Mouse (Mus musculus): ENCODE data around the gene Camk2d. TPM values are rescaled to one million over a fixed set of nuclear protein-coding genes. Genes with fewer than 3 reads are reported as not detected.

Camk2d gene
- polyA plus RNA-seq, 1 experiment from 2014 or later = 10.5 TPM

DNA sequence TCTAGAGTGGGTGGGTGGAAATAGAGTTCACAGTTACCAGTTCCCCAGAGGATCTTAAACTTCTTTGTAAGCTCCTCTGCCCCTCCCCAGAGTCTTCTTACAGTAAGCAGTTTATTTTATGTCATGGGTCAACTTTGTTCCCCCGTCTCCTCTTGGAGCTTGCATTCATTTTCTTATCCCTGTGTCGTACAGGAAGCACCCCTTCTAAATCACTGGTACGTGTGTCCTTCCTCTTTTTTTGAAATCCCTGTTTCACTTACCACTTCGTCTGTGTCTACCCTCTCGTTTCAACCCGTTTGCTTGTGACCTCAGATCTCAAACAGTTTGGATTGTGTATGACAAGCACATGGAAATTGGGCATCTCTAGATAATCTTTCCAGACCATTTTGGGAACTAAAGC is 174.0 kb downstream of the Camk2d start:
- ATAC-seq (replicated peaks; ENCODE audit: low FRiP score) = no peak
- WGBS = 34% methylated on average over 6 of the region's 6 CpGs
- H3K9ac ChIP-seq (ENCODE audit: low read depth, low read length) = no peak overlapping the region

DNA sequence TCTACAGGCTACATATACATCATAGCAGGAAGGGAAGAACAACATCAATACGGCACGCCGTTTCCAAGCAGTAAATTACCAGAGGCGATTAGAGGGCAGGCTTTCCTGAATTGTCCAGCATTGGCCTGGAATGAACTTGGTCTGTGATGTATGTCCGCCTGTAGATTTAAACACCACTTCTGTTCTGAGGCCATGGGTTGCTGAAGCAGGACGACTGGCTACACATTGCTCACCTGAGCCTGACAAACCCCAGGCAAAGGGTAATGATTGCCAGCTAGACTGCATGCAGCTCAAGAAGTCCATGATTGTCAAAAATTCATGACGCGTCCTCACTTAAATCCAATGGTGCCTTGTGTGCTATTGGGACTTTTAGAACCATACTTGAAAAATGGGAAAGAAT is 174.9 kb downstream of the Camk2d start:
- no peaks in the 10 kb centered on the region for H3K36me3 ChIP-seq (ENCODE audit: control insufficient read depth, insufficient read depth, low read length)
- ATAC-seq (replicated peaks; ENCODE audit: low FRiP score) (no peak), DNase-seq (ENCODE audit: low spot score) (no peak)
- no peaks in the 10 kb centered on the region for H3K27me3 ChIP-seq (replicated peaks; ENCODE audit: control insufficient read depth, insufficient read depth, low read length)
- no peaks in the 10 kb centered on the region for H3K9me3 ChIP-seq (ENCODE audit: control insufficient read depth, low read length)
- no peak overlapping the region for H3K4me3 ChIP-seq (ENCODE audit: low read depth, low read length)
- H3K4me1 ChIP-seq (replicated peaks; ENCODE audit: control insufficient read depth, insufficient read depth, low read length) = no peaks in the 10 kb centered on the region
- WGBS = 76% methylated on average over 8 of the region's 8 CpGs
- no peak overlapping the region for H3K4me2 ChIP-seq
- H3K27ac ChIP-seq (ENCODE audit: low read depth, low read length) = no peak overlapping the region
- no peak overlapping the region for H3K9ac ChIP-seq (ENCODE audit: low read depth, low read length)

More for the DNA sequence above, 174.0 kb downstream of the Camk2d start:
- no peak overlapping the region for H3K4me3 ChIP-seq (ENCODE audit: low read depth, low read length)
- no peak for DNase-seq (ENCODE audit: low spot score)
- no peaks in the 10 kb centered on the region for H3K36me3 ChIP-seq (ENCODE audit: control insufficient read depth, insufficient read depth, low read length)
- H3K4me1 ChIP-seq (replicated peaks; ENCODE audit: control insufficient read depth, insufficient read depth, low read length) = no peaks in the 10 kb centered on the region
- no peaks in the 10 kb centered on the region for H3K27me3 ChIP-seq (replicated peaks; ENCODE audit: control insufficient read depth, insufficient read depth, low read length)
- H3K4me2 ChIP-seq = no peak overlapping the region
- H3K9me3 ChIP-seq (ENCODE audit: control insufficient read depth, low read length) = no peaks in the 10 kb centered on the region
- H3K27ac ChIP-seq (ENCODE audit: low read depth, low read length) = no peak overlapping the region

DNA sequence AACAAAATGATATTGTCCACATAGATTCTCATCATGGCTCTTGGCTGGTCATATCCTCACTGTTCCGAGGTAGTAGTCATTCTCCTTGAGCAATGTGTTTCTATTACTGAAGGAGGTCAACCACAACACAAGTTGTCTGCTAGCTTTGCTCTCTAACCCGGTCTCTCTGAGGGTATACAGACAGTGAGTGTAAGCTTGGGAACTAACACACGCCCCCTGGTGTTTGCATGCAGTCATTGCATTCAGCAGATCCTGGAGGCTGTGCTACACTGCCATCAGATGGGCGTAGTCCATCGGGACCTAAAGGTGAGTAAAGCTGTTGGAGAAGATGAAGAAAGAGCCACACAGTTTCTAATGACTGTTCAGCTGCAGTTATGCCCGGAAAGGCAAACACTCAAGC is 175.4 kb downstream of the Camk2d start:
- ATAC-seq (replicated peaks; ENCODE audit: low FRiP score) = peak; percentile 83
- H3K36me3 ChIP-seq (ENCODE audit: control insufficient read depth, insufficient read depth, low read length) = no peaks in the 10 kb centered on the region
- H3K4me3 ChIP-seq (ENCODE audit: low read depth, low read length) = no peak overlapping the region
- no peak overlapping the region for H3K27ac ChIP-seq (ENCODE audit: low read depth, low read length)
- no peaks in the 10 kb centered on the region for H3K27me3 ChIP-seq (replicated peaks; ENCODE audit: control insufficient read depth, insufficient read depth, low read length)
- WGBS = 22% methylated on average over 6 of the region's 6 CpGs
- H3K9ac ChIP-seq (ENCODE audit: low read depth, low read length) = no peak overlapping the region
- DNase-seq (ENCODE audit: low spot score) = peak; percentile 63
- H3K4me1 ChIP-seq (replicated peaks; ENCODE audit: control insufficient read depth, insufficient read depth, low read length) = no peaks in the 10 kb centered on the region
- no peaks in the 10 kb centered on the region for H3K9me3 ChIP-seq (ENCODE audit: control insufficient read depth, low read length)
- H3K4me2 ChIP-seq = no peak overlapping the region

DNA sequence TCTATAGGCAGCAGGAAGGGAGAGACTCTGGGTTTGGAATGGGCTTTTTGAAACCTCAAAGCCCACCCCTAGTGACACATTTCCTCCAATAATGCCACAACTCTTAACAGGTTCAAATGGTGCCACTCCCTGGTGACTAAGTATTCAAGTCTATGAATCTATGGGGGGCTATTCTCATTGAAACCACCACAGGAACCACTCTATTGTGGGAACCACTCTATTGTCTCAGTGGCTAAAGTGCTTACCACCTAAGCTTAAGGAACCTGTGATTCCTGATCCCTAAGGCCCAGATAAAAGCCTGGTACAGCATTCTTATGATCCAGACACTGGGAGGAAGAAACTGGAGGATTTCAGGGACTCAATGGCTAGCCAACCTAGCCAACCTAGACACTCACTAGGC is 179.9 kb downstream of the Camk2d start:
- no peaks in the 10 kb centered on the region for H3K27me3 ChIP-seq (replicated peaks; ENCODE audit: control insufficient read depth, insufficient read depth, low read length)
- no peaks in the 10 kb centered on the region for H3K9me3 ChIP-seq (ENCODE audit: control insufficient read depth, low read length)
- no peaks in the 10 kb centered on the region for H3K4me1 ChIP-seq (replicated peaks; ENCODE audit: control insufficient read depth, insufficient read depth, low read length)
- no peak overlapping the region for H3K27ac ChIP-seq (ENCODE audit: low read depth, low read length)
- H3K9ac ChIP-seq (ENCODE audit: low read depth, low read length) = no peak overlapping the region
- ATAC-seq (replicated peaks; ENCODE audit: low FRiP score) = no peak
- H3K4me3 ChIP-seq (ENCODE audit: low read depth, low read length) = no peak overlapping the region
- no peak overlapping the region for H3K4me2 ChIP-seq
- no peak for DNase-seq (ENCODE audit: low spot score)
- no peaks in the 10 kb centered on the region for H3K36me3 ChIP-seq (ENCODE audit: control insufficient read depth, insufficient read depth, low read length)

DNA sequence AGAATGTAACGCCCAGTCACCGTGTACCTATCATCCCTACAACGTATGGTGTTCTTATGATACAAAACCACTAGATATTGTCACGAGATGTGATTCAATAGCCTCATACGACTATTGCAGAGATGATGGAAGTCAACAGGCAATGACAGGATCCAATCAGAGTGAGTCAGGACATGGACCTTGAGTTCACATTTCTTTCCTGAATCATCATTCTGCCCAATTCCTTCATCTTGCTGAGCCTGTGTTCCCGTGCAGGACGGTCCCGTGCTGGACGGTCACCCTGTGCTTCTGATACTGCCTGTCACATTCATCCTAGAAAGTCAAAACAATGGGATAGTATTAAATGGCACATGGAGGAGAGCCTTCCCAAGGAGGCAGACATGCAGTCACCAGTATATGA is 181.0 kb downstream of the Camk2d start:
- no peaks in the 10 kb centered on the region for H3K4me1 ChIP-seq (replicated peaks; ENCODE audit: control insufficient read depth, insufficient read depth, low read length)
- DNase-seq (ENCODE audit: low spot score) (no peak), ATAC-seq (replicated peaks; ENCODE audit: low FRiP score) (no peak)
- no peak overlapping the region for H3K27ac ChIP-seq (ENCODE audit: low read depth, low read length)
- H3K9ac ChIP-seq (ENCODE audit: low read depth, low read length) = no peak overlapping the region
- WGBS = 88% methylated on average over 9 of the region's 9 CpGs
- no peaks in the 10 kb centered on the region for H3K36me3 ChIP-seq (ENCODE audit: control insufficient read depth, insufficient read depth, low read length)
- no peaks in the 10 kb centered on the region for H3K27me3 ChIP-seq (replicated peaks; ENCODE audit: control insufficient read depth, insufficient read depth, low read length)
- no peak overlapping the region for H3K4me2 ChIP-seq
- no peaks in the 10 kb centered on the region for H3K9me3 ChIP-seq (ENCODE audit: control insufficient read depth, low read length)
- H3K4me3 ChIP-seq (ENCODE audit: low read depth, low read length) = no peak overlapping the region

DNA sequence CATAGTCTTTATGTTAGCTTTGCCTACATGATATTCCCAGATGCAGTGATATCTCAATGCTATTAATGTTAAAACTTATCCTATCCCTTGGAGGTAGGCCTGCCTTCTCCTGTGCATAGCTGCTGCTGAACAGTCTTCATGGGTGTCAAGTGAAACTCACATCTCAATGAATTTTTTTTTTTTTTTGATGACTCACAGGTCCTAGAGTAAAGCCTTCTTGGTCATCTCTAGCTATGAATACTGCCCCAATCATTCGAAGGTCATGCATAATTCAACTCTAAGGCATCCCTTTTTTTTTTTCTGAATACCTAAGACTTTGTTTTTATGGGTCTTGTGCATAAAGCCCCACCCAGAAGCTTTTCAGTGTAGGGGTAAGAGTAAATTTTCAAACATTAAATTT is 181.8 kb downstream of the Camk2d start:
- H3K27ac ChIP-seq (ENCODE audit: low read depth, low read length) = no peak overlapping the region
- DNase-seq (ENCODE audit: low spot score) (no peak), ATAC-seq (replicated peaks; ENCODE audit: low FRiP score) (no peak)
- no peaks in the 10 kb centered on the region for H3K9me3 ChIP-seq (ENCODE audit: control insufficient read depth, low read length)
- 87% methylated on average over 1 of the region's 1 CpGs for WGBS
- no peak overlapping the region for H3K4me2 ChIP-seq
- H3K9ac ChIP-seq (ENCODE audit: low read depth, low read length) = no peak overlapping the region
- H3K27me3 ChIP-seq (replicated peaks; ENCODE audit: control insufficient read depth, insufficient read depth, low read length) = no peaks in the 10 kb centered on the region
- H3K36me3 ChIP-seq (ENCODE audit: control insufficient read depth, insufficient read depth, low read length) = no peaks in the 10 kb centered on the region
- no peak overlapping the region for H3K4me3 ChIP-seq (ENCODE audit: low read depth, low read length)
- H3K4me1 ChIP-seq (replicated peaks; ENCODE audit: control insufficient read depth, insufficient read depth, low read length) = no peaks in the 10 kb centered on the region

DNA sequence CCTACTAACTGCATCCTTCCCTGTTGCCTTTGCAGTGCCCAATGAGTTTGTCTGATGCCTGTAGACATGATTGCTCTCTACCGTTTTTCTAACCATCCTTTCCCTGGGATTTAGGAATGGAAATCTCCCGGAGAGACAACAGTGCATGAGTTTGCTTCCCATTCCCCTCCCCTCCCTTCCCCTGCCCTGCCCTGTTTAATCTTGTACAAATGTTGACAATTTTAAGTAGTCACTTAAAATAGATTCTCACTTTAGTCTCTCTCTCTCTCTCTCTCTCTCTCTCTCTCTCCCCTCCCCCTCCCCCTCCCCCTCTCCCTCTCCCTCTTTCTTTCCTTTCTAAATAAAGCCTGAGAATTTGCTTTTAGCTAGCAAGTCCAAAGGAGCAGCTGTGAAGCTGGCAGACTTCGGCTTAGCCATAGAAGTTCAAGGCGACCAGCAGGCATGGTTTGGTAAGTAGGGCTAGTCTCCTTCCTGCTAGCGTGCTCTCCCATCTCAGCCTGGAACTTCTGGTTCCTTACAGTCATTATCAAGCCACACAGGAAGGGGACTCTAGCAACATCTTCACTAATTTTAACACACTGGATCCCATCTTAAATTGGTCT is 184.0 kb downstream of the Camk2d start:
- Histone ChIP-seq H3K9ac (ENCODE audit: low read depth, low read length) (no peak overlapping the region), H3K9me3 (ENCODE audit: control insufficient read depth, low read length) (no peaks in the 10 kb centered on the region), H3K27ac (ENCODE audit: low read depth, low read length) (no peak overlapping the region), H3K27me3 (replicated peaks; ENCODE audit: control insufficient read depth, insufficient read depth, low read length) (no peaks in the 10 kb centered on the region), H3K36me3 (ENCODE audit: control insufficient read depth, insufficient read depth, low read length) (no peaks in the 10 kb centered on the region), H3K4me3 (ENCODE audit: low read depth, low read length) (no peak overlapping the region), H3K4me1 (replicated peaks; ENCODE audit: control insufficient read depth, insufficient read depth, low read length) (no peaks in the 10 kb centered on the region), H3K4me2 (no peak overlapping the region)
- WGBS = 71% methylated on average over 5 of the region's 5 CpGs
- no peak for ATAC-seq (replicated peaks; ENCODE audit: low FRiP score)
- DNase-seq (ENCODE audit: low spot score) = no peak

DNA sequence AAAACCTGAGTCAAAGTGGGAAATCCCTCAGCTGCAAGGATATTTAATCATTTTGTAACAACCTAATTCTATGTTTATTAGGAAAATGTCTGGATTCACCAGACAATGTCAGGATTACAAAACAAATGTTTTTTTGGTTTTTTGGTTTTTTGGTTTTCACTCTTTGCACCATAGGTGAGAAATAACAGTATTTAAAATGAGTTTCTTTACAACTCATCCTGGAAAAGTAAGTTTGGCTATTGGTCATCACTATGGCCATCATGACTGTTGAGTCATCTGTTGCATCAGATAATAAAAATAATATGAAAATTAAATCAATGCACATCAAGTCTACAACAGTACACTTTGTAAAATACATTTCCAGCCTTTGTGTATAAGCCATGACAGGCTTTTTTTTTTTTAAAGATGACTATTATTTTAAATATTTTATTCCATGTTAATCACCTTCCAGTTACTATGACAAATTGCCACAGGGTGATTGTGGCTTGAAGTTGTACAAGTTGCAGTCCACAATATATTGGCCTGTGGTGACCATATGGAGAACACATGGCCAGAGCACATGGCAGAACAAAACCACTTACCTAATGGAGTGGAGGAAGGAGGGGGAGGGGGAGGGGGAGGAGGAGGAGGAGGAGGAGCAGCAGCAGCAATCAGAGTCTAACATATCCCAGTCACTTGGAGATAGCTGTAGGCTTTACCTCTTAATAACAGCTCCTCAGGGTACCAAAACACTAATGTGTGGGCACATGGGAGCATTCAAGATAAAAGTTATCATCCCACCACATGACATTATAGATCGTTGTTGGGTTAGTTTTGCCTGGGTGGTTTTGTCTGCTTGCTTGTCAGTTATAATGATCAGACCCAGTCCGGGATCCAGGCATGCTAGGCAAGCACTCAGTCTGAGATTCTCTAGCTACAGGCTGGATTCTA is 197.2 kb downstream of the Camk2d start:
- H3K36me3 ChIP-seq (ENCODE audit: control insufficient read depth, insufficient read depth, low read length) = peaks cover 2% of the 10 kb centered on the region; the same call in 1 of the 2 replicates
- H3K4me3 ChIP-seq (ENCODE audit: low read depth, low read length) = no peak overlapping the region
- DNase-seq (ENCODE audit: low spot score) (no peak), ATAC-seq (replicated peaks; ENCODE audit: low FRiP score) (peak; percentile 66)
- no peak overlapping the region for H3K9ac ChIP-seq (ENCODE audit: low read depth, low read length)
- no peaks in the 10 kb centered on the region for H3K4me1 ChIP-seq (replicated peaks; ENCODE audit: control insufficient read depth, insufficient read depth, low read length)
- H3K27ac ChIP-seq (ENCODE audit: low read depth, low read length) = no peak overlapping the region
- H3K9me3 ChIP-seq (ENCODE audit: control insufficient read depth, low read length) = no peaks in the 10 kb centered on the region
- 58% methylated on average over 2 of the region's 2 CpGs for WGBS
- H3K4me2 ChIP-seq = no peak overlapping the region
- H3K27me3 ChIP-seq (replicated peaks; ENCODE audit: control insufficient read depth, insufficient read depth, low read length) = no peaks in the 10 kb centered on the region

DNA sequence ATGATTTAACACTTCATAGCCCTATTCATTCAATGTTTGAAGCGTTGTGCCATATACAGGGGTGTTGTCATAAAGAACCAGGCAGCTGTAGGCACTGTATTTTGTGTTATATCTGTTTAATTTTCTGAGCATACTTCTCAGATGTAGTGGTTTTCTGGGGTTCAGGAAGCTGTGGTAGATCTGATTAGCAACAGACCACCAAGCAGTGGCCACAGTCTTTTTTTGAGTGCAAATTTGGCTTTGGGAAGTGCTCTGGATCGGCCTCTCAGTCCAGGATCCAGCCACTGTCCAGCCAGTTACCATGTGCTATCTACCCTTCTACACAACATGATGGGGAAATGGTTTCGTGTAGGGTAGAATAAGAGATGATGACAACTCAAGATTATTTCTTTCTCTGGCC is 199.8 kb downstream of the Camk2d start:
- H3K4me2 ChIP-seq = no peak overlapping the region
- H3K36me3 ChIP-seq (ENCODE audit: control insufficient read depth, insufficient read depth, low read length) = peaks cover 2% of the 10 kb centered on the region; the same call in 1 of the 2 replicates
- no peak for ATAC-seq (replicated peaks; ENCODE audit: low FRiP score)
- 67% methylated on average over 3 of the region's 3 CpGs for WGBS
- no peak overlapping the region for H3K27ac ChIP-seq (ENCODE audit: low read depth, low read length)
- H3K9ac ChIP-seq (ENCODE audit: low read depth, low read length) = no peak overlapping the region
- no peaks in the 10 kb centered on the region for H3K27me3 ChIP-seq (replicated peaks; ENCODE audit: control insufficient read depth, insufficient read depth, low read length)
- no peak for DNase-seq (ENCODE audit: low spot score)
- H3K4me1 ChIP-seq (replicated peaks; ENCODE audit: control insufficient read depth, insufficient read depth, low read length) = no peaks in the 10 kb centered on the region
- H3K4me3 ChIP-seq (ENCODE audit: low read depth, low read length) = no peak overlapping the region
- H3K9me3 ChIP-seq (ENCODE audit: control insufficient read depth, low read length) = no peaks in the 10 kb centered on the region

Measured in liver, embryonic 11.5 days (tissue).